Mouse (Mus musculus) heart, embryonic 14.5 days (tissue): ENCODE results near the gene Fcamr. TPM values are rescaled to one million over a fixed set of nuclear protein-coding genes. Genes with fewer than 3 reads are reported as not detected.

Source experiments
- ATAC-seq: fragments of 200-750 bp; cut with Nextera tagmentation; 2 replicates; pipeline ENCODE4 v1.8.0; 2017; ENCODE audit warnings: low read depth, moderate TSS enrichment; ENCODE audit not compliant: insufficient number of reproducible peaks, insufficient read depth, low FRiP score
- H3K27ac ChIP-seq, 2 experiments: fragments of 200-500 bp in 1 of 2; fragments of 300-500 bp in 1 of 2; sonication (generic) in 1 of 2; replicated peaks in 1 of 2; 2 replicates each; pipeline ENCODE4 v1.5.1; 2012 to 2014; ENCODE audit warnings: low read depth in 2 of 2, low read length in 2 of 2, control low read depth in 1 of 2, mild to moderate bottlenecking in 1 of 2, mixed read lengths in 1 of 2; ENCODE audit not compliant: control insufficient read depth in 1 of 2, insufficient read depth in 1 of 2
- H3K27me3 ChIP-seq: fragments of 300-500 bp; sonication (generic); 2 replicates; pipeline ENCODE4 v1.6.1; 2014; ENCODE audit warnings: mild to moderate bottlenecking, low read length, control low read depth; ENCODE audit not compliant: control insufficient read depth, insufficient read depth
- H3K36me3 ChIP-seq: fragments of 300-500 bp; sonication (generic); 2 replicates; pipeline ENCODE4 v1.6.1; 2014; ENCODE audit warnings: mild to moderate bottlenecking, control low read depth, low read length, mixed read lengths; ENCODE audit not compliant: control insufficient read depth, insufficient read depth
- H3K4me1 ChIP-seq, 2 experiments: fragments of 200-500 bp in 1 of 2; fragments of 300-500 bp in 1 of 2; sonication (generic) in 1 of 2; 2 replicates each; pipeline ENCODE4 v1.6.1; 2012 to 2014; ENCODE audit warnings: low read length in 2 of 2, control low read depth in 1 of 2, mixed read lengths in 1 of 2; ENCODE audit not compliant: control insufficient read depth in 2 of 2, insufficient read depth in 2 of 2
- H3K4me2 ChIP-seq: fragments of 300-500 bp; sonication (generic); 2 replicates; pipeline ENCODE4 v1.6.1; 2014; ENCODE audit warnings: mild to moderate bottlenecking, low read length
- H3K4me3 ChIP-seq, 2 experiments: fragments of 200-500 bp in 1 of 2; fragments of 300-500 bp in 1 of 2; sonication (generic) in 1 of 2; 2 replicates each; pipeline ENCODE4 v1.5.1; 2012 to 2014; ENCODE audit warnings: low read length in 2 of 2, mild to moderate bottlenecking in 2 of 2, control low read depth in 1 of 2, low read depth in 1 of 2, moderate library complexity in 1 of 2; ENCODE audit not compliant: control insufficient read depth in 1 of 2, insufficient read depth in 1 of 2
- H3K9ac ChIP-seq: fragments of 300-500 bp; sonication (generic); 2 replicates; pipeline ENCODE4 v1.6.1; 2014; ENCODE audit warnings: mild to moderate bottlenecking, low read length
- H3K9me3 ChIP-seq: fragments of 300-500 bp; sonication (generic); 2 replicates; pipeline ENCODE4 v1.6.1; 2016; ENCODE audit warnings: low read length, control low read depth; ENCODE audit not compliant: control insufficient read depth
- WGBS: fragments of 180-500 bp; shearing (Covaris S2); extraction: QIAGEN DNeasy Blood & Tissue Kit; methylation state at CpG from one replicate; pipeline ENCODE4 v1.1.7; 2014; 5-methylcytosine and 5-hydroxymethylcytosine counted together
- polyA plus RNA-seq: library from polyadenylated mRNA; unstranded; fragments of >200 nt; fragmentation: Nextera tagmentation; extraction: Ambion mirVana; gene quantifications from 2 replicates; pipeline ENCODE4 v1.2.1, GENCODE M21; 2014

Gene Fcamr
- polyA plus RNA-seq, 1 experiment from 2014 or later, result 0.26 TPM

DNA sequence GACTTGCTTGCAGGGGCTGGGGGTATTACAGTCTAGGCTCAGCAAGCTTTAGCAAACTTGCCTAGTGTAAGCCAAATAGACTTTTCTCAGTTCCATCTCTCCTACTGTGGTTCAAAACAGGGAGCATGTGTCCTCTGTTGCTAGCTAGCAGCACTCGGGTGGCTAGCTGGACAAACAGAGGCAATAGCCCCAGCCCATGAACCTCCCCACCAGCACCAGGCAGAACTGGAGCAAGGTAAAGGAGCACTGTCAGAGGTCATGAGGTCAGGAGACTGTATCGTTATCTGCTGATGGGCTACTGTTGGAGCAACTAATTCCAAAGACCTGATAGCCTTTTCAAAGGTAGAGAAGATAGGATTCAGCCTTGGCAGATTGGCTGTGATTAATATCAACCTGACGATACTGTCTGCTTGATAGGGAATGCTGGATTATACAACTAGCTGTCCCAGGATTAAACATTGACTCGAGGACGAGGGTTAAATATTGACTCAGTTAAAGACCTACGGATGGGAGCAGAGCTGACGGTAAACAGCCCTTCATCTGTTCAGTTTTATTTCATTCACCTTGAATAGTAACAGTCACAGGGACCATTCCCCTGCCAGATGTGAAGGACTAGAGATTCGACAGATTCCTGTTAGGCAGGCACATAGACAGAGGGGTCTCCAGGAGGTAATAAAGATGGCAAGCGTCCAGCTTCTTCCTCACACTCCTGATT, 21.4 kb downstream of the Fcamr start:
- WGBS, result 76% methylated on average over 9 of the region's 9 CpGs
- Histone ChIP-seq H3K9me3 (no peaks in the 10 kb centered on the region), H3K36me3 (no peaks in the 10 kb centered on the region), H3K4me3 (no peak overlapping the region), H3K9ac (no peak overlapping the region), H3K27me3 (no peaks in the 10 kb centered on the region), H3K4me1 (no peaks in the 10 kb centered on the region), H3K27ac (no peak overlapping the region), H3K4me2 (no peak overlapping the region)
- ATAC-seq, result no peak

DNA sequence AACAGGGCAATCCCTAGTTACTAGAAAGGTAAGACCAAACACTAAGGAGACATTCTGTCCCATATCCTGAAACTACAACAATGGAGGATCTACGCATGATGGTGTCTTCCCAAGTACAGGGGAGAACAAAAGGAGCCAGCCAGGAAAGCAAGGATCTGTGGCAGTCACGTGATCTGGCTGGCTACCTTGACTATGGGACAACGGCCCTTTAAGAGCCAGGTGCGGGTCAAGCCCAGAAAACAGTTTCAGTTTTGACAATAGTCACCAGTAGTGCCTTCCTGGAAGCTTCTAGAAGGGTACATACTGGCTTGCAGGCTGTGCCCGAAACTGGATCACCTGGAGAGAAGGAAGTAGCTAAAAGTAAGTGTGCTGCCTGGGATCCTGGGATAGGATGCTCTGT, 25.7 kb downstream of the Fcamr start, which contains the start of gene Pigr:
Gene Pigr (plus strand): TSS at position 237 of the 400 bp plus-strand sequence.
- Histone ChIP-seq H3K4me1 (peaks cover 5 to 9% of the 10 kb centered on the region in 2 experiments), H3K9ac (no peak within 1 kb of the TSS), H3K36me3 (no peaks in the 10 kb centered on the region), H3K9me3 (no peaks in the 10 kb centered on the region), H3K4me3 (no peak within 1 kb of the TSS), H3K27ac (no peak within 1 kb of the TSS), H3K27me3 (no peaks in the 10 kb centered on the region), H3K4me2 (no peak within 1 kb of the TSS)
- no peak for ATAC-seq
- WGBS, result 92% methylated on average over 5 of the region's 5 CpGs

DNA sequence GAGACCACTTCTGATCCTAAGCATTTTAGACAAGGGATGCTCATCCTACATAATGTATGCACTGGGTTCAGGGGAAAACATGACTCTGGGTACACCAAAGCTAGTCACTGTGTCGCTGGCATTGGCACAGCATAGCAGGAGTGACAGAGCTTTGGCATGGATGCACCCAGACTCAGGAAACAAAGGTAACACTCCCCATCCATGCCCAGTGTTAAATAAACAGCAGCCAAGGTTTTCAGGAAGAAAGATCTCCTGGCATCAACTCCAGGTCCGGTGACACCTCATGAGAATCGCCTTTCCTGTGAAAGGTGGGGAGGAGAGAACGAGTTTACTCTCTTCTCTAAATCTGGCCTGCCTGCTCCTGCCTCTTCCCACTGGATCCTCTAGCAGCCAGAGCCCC, 28.0 kb downstream of the Fcamr start:
- H3K4me1 ChIP-seq, result peaks cover 6 to 9% of the 10 kb centered on the region in 2 experiments
- no peaks in the 10 kb centered on the region for H3K27me3 ChIP-seq
- 74% methylated on average over 4 of the region's 4 CpGs for WGBS
- H3K9me3 ChIP-seq, result no peaks in the 10 kb centered on the region
- ATAC-seq, result no peak
- H3K9ac ChIP-seq, result no peak overlapping the region
- H3K27ac ChIP-seq, result no peak overlapping the region
- H3K4me2 ChIP-seq, result no peak overlapping the region
- H3K36me3 ChIP-seq, result no peaks in the 10 kb centered on the region
- no peak overlapping the region for H3K4me3 ChIP-seq

DNA sequence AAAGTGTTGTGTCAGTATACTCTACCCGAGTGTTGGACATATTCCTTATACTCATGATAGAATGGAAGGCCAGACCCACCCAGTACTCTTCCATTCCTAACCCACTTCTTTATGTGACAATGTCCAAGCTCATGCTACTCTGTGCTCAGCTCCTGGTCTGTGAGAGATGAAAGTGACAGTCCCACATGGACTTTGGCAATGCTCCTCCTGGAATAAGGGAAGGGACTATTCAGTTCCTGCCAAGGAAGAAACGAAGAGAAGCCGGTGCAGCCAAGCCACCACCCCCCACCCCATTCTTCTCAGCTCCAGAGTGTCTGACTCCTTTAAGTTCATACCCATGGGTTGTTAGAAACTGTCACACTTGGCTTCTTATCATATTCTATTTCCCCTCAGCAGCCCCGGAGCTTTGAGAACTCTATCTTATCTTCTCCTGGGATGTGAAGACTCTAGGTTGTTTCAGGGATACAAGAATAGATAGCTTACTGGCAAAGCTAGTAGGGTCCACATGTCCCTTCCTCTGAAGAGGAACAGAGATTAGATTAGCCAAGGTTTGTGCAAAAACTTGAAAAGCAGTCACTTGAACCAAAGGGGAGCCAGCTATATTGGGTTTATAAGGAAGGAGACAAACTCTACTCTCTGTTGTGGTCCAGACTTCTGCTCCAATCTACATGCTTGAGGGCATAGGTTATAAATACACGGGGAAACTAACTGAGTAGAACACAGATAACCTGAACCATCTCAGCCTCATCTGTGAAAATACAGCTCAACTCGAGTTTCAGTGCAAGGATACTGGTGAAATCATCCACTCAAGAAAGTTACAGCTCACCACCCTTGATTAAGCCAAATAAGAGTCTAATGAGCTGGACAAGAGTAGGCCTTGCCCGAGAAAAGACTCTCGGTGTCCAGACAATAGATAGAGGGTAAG, 29.5 kb downstream of the Fcamr start:
- ATAC-seq, result peak; percentile 21; the same call in 1 of the 2 replicates
- no peaks in the 10 kb centered on the region for H3K27me3 ChIP-seq
- WGBS, result 26% methylated on average over 8 of the region's 8 CpGs
- no peaks in the 10 kb centered on the region for H3K9me3 ChIP-seq
- H3K36me3 ChIP-seq, result no peaks in the 10 kb centered on the region
- H3K4me2 ChIP-seq, result no peak overlapping the region
- peaks cover 6 to 9% of the 10 kb centered on the region in 2 experiments for H3K4me1 ChIP-seq
- H3K27ac ChIP-seq, result no peak overlapping the region
- H3K4me3 ChIP-seq, result no peak overlapping the region
- no peak overlapping the region for H3K9ac ChIP-seq

DNA sequence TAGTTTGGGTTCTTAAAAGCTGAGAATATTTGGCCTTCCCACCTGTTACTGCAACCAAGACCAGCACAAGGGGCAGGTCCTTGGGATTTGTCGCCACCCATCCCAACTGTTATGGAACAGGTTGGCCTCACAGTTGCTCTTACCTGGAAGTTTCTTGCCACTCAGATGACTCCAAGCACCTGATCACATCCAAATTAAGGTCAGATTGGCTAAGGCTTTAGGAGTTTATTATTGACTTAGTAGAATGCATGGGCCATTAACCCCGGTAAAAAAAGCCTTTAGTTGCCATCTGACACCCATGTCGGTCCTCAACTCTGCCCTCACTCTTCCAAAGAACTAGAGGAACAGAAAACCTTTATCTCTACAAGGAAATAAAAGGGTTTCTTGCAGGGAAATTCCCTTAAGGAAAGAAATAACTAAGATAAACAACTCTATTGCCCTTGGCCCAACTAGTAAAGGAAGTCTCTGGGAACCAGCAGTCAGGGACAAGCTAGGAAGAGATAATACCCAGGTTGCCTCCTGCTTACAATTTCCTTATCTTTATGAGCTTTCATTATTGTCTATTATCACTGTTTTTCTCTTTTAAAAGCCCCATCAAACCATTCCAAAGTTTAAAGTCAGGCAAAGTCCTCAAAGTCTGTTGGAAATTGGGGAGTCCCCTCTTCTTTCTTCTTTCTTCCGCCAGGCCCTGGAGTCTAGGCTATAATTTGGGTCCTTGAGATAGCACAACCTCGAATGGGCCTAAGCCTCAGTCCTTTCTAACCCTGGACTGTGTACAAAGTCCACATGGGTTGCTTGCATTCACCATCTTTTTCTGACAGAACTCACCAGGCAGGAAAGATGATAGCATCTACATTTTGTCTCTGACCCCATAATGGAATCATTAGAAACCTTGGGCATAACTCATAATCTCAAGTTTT, 31.8 kb downstream of the Fcamr start:
- H3K27me3 ChIP-seq, result 0 out of 2 replicates have a peak, but pooled peaks cover 3% of the 10 kb centered on the region
- H3K36me3 ChIP-seq, result no peaks in the 10 kb centered on the region
- H3K27ac ChIP-seq, result no peak overlapping the region
- no peak overlapping the region for H3K4me2 ChIP-seq
- peaks cover 6 to 9% of the 10 kb centered on the region in 2 experiments for H3K4me1 ChIP-seq
- no peaks in the 10 kb centered on the region for H3K9me3 ChIP-seq
- no peak overlapping the region for H3K4me3 ChIP-seq
- no peak overlapping the region for H3K9ac ChIP-seq
- 68% methylated on average over 5 of the region's 5 CpGs for WGBS
- no peak for ATAC-seq

DNA sequence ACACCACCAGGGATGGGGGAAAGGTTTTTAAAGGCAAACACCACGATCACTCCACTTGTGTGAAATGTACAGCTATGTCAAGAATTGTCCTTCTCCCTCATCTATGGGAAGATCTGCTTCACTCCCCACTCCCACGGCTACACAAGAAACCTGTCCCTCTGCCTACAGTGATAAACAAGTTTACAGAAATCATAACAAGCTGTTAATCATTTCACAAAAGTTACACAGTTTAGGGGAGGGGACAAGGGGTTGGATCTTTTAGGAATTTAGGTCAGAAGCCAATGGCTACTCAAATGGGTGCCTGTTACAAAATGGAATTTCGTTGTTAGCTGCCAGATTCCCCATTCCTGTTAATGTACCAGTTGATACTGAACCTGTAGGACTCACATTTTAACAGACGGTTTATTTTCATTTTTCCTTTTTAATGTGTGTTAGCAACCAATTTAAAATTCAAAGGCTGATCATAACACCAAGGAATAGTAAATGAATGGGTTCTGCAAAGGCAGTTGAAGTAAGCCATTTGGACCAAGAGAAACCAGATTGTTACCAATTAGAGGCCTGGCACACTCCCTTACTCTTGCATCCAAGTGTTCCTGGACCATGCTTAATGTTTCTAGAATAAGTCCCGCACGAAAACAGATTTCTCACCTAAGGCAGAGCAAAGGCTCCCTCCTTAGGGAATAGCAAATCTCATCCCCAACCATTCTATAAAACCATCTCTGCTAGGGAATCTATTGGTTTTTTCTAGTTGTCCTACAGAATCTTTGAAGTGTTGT, 34.6 kb downstream of the Fcamr start:
- H3K27me3 ChIP-seq, result 0 out of 2 replicates have a peak, but pooled peaks cover 3% of the 10 kb centered on the region
- H3K36me3 ChIP-seq, result no peaks in the 10 kb centered on the region
- no peak overlapping the region for H3K27ac ChIP-seq
- peaks cover 2 to 4% of the 10 kb centered on the region in 2 experiments; a peak in 1 of 4 replicates for H3K4me1 ChIP-seq
- H3K9me3 ChIP-seq, result no peaks in the 10 kb centered on the region
- H3K4me3 ChIP-seq, result no peak overlapping the region
- 84% methylated on average over 6 of the region's 6 CpGs for WGBS
- no peak overlapping the region for H3K9ac ChIP-seq
- H3K4me2 ChIP-seq, result no peak overlapping the region
- no peak for ATAC-seq
